In the genomic region with DNA sequence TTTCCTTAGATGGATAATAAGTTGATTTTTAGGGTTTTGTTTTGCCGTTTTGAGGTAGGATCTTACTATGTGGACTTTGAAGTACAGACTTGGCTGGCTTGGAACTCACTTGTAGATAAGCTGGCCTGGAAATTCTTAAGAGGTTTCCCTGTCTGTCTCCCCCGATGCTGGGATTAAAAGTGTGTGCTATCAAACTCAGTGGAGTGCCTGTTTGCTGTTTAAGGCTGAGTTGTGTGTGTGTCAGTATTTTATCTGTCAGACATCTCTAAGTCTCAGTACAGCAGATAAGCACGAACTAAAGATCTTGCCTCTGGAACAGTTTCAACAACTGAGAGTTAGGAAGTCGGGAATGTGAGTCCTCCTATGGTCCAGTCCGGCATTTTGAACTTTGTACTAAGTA, we compare ENCODE assay signal across 8 mouse cellular contexts. TPM values are rescaled to one million over a fixed set of nuclear protein-coding genes. Genes with fewer than 3 reads are reported as not detected.
A peak's percentile ranks its signal among the peaks of the same experiment; 100 is the strongest.
DNase-seq lines count a peak whose midpoint lies in the region; ATAC-seq and TF ChIP-seq lines count a peak whose summit lies in the region.

No protein-coding gene starts in this region.

- H3K9ac ChIP-seq in heart, embryonic 11.5 days (ENCODE audit: low read depth, low read length): peak overlapping the region; percentile 61
- peak overlapping the region; percentile 94; the same call in 1 of the 2 replicates for H3K9ac ChIP-seq in ES-Bruce4 (ENCODE audit: low read depth, poor library complexity, severe bottlenecking)
- 0 out of 2 replicates have a peak overlapping the region, but pooled peaks have one; percentile 28 for H3K9ac ChIP-seq in hindbrain, embryonic 11.5 days (ENCODE audit: low read depth, low read length)

- no peak for ATAC-seq in heart, embryonic 11.5 days (replicated peaks; ENCODE audit: insufficient number of reproducible peaks, low FRiP score, low TSS enrichment)
- no peak for ATAC-seq in hindbrain, embryonic 11.5 days (ENCODE audit: low FRiP score)

- H3K9me3 ChIP-seq in heart, embryonic 11.5 days (replicated peaks; ENCODE audit: control insufficient read depth, low read length): no peaks in the 10 kb centered on the region
- H3K9me3 ChIP-seq in ES-Bruce4 (replicated peaks; ENCODE audit: control insufficient read depth, insufficient read depth, low read length, poor library complexity, severe bottlenecking): no peaks in the 10 kb centered on the region
- H3K9me3 ChIP-seq in hindbrain, embryonic 11.5 days (ENCODE audit: control insufficient read depth, low read length): no peaks in the 10 kb centered on the region

- DNase-seq in heart, adult 8-10 months (ENCODE audit: low spot score): no peak
- DNase-seq in hindbrain, embryonic 11.5 days (ENCODE audit: low spot score): no peak
- DNase-seq in lung, postnatal 25 days (ENCODE audit: low spot score): peak; percentile 11
- no peak for DNase-seq in left cerebral cortex, postnatal 14 days (ENCODE audit: low spot score in 2 of 2)
- no peak for DNase-seq in ovary, postnatal 36 days (ENCODE audit: low spot score)
- DNase-seq in layer of hippocampus, adult 9-11 months: no peak

- peaks cover 30% of the 10 kb centered on the region for H3K4me1 ChIP-seq in heart, embryonic 11.5 days (ENCODE audit: control insufficient read depth, insufficient read depth, low read length)
- peaks cover 2% of the 10 kb centered on the region for H3K4me1 ChIP-seq in ES-Bruce4 (ENCODE audit: control insufficient read depth, insufficient read depth, low read length)
- no peaks in the 10 kb centered on the region for H3K4me1 ChIP-seq in hindbrain, embryonic 11.5 days (replicated peaks; ENCODE audit: control insufficient read depth, insufficient read depth, low read length)

- peak overlapping the region; percentile 92 for H3K4me2 ChIP-seq in heart, embryonic 11.5 days
- H3K4me2 ChIP-seq in hindbrain, embryonic 11.5 days (replicated peaks; ENCODE audit: low read depth, low read length): peak overlapping the region; percentile 72

- H3K27me3 ChIP-seq in heart, embryonic 11.5 days (ENCODE audit: control insufficient read depth, insufficient read depth, low read length): no peaks in the 10 kb centered on the region
- H3K27me3 ChIP-seq in ES-Bruce4 (ENCODE audit: control insufficient read depth, insufficient read depth, low read length, poor library complexity, severe bottlenecking): no peaks in the 10 kb centered on the region; the same call in 1 of the 2 replicates
- H3K27me3 ChIP-seq in hindbrain, embryonic 11.5 days (ENCODE audit: control insufficient read depth, insufficient read depth, low read length): no peaks in the 10 kb centered on the region

- TF ChIP-seq EP300 in ES-Bruce4 (IDR thresholded peaks at IDR 0.05; ENCODE audit: insufficient read depth, low read depth, low read length): no peak

- no peak overlapping the region for H3K27ac ChIP-seq in heart, embryonic 11.5 days (ENCODE audit: low read depth, low read length)
- no peak overlapping the region for H3K27ac ChIP-seq in ES-Bruce4 (ENCODE audit: insufficient read depth, low read length)
- H3K27ac ChIP-seq in hindbrain, embryonic 11.5 days (ENCODE audit: low read depth, low read length): no peak overlapping the region

- 5% methylated on average over 5 of the region's 5 CpGs for WGBS in heart, embryonic 11.5 days (ENCODE audit: insufficient replicate concordance)
- WGBS in hindbrain, embryonic 11.5 days: 51% methylated on average over 5 of the region's 5 CpGs

- no peak for TF ChIP-seq POLR2A in ES-Bruce4 (IDR thresholded peaks at IDR 0.05; ENCODE audit: insufficient read depth, low read length)

- H3K36me3 ChIP-seq in heart, embryonic 11.5 days (ENCODE audit: control insufficient read depth, insufficient read depth, low read length): no peaks in the 10 kb centered on the region
- H3K36me3 ChIP-seq in ES-Bruce4 (ENCODE audit: control insufficient read depth, insufficient read depth, low read length, poor library complexity, severe bottlenecking): no peaks in the 10 kb centered on the region; the same call in 1 of the 2 replicates
- no peaks in the 10 kb centered on the region for H3K36me3 ChIP-seq in hindbrain, embryonic 11.5 days (ENCODE audit: control insufficient read depth, insufficient read depth, low read length)

- no peak for TF ChIP-seq CTCF in ES-Bruce4 (IDR thresholded peaks at IDR 0.05; ENCODE audit: low read depth, low read length)

- H3K4me3 ChIP-seq in heart, embryonic 11.5 days (ENCODE audit: low read depth, low read length): peak overlapping the region; percentile 98
- H3K4me3 ChIP-seq in ES-Bruce4 (ENCODE audit: low read depth, low read length): no peak overlapping the region
- H3K4me3 ChIP-seq in hindbrain, embryonic 11.5 days (ENCODE audit: low read depth, low read length): peak overlapping the region; percentile 97

- intact Hi-C loops in left cerebral cortex, postnatal 14 days (cut with DNase I): no loop called here

RNA-seq across cellular contexts. Expression of gene Usp47, which starts 1.6 kb away (rescaled TPM):
- polyA plus RNA-seq in heart, embryonic 11.5 days (2014; fragmentation: Nextera tagmentation; extraction: Ambion mirVana): 76.5 and 92.2 TPM in 2 replicates
- total RNA-seq in heart, adult 8-10 months (2022): 10 to 100 TPM; 82.4 to 97.0 (median 88.2) TPM
- 61.7 and 63.3 TPM in 2 replicates for polyA plus RNA-seq in ES-Bruce4 (2011; ENCODE audit: insufficient read depth, insufficient read length, low read depth, missing spikeins)
- polyA plus RNA-seq in hindbrain, embryonic 11.5 days (2014; fragmentation: Nextera tagmentation; extraction: Ambion mirVana): 94.4 and 108 TPM in 2 replicates
- 10 to 100 TPM; 62.9 to 64.3 TPM for total RNA-seq in left cerebral cortex, postnatal 14 days (2021)

Comparison
In these comparisons a context has a peak if more than half of its experiments do, and no peak if none do; other contexts are left out.
1. H3K9ac ChIP-seq: peak in every context shown above with its lines; median percentile 94 in ES-Bruce4; 61 in heart, embryonic 11.5 days; 28 in hindbrain, embryonic 11.5 days.